Mouse (Mus musculus) induced T-regulatory cell, adult 2 months (primary cell): ENCODE results near the gene Arvcf.

Source experiments
- DNase-seq: peaks from one replicate; pipeline ENCODE4 v3.0.0-alpha.2; 2012; ENCODE audit warnings: low read depth

Gene Arvcf

GRCm38 (mm10) chr16:18347931-18348600 lies at the start of gene Arvcf, which contains the start of gene Tango2:
Gene Arvcf, plus strand, starts transcription at chr16:18348182.
Gene Tango2, minus strand, starts transcription at chr16:18348103.
- peak; percentile 75 for DNase-seq

DNA sequence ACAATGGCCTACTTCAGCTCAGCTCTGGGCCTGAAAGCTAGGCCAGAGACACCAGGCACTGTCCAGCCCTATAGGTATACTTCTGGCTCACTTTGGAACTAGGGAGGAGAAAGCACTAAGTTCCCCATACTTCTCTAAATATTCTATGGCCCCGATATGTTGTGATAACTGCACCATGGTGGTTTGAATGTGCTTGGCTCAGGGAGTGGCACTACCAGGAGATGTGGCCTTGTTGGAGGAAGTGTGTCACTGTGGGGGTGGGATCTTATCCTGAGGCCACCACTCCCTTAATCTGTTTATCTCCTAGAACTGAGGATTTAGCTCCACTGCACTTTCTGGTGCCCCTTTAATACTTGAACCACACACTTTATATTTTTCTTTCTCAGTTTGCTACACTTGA lies 39.8 kb upstream of the Arvcf start:
- no peak for DNase-seq

GRCm38 (mm10) chr16:18318992-18319391 lies 29.0 kb upstream of the Arvcf start:
- no peak for DNase-seq

GRCm38 (mm10) chr16:18321443-18321842 lies 26.5 kb upstream of the Arvcf start:
- no peak for DNase-seq

GRCm38 (mm10) chr16:18323460-18323859 lies 24.5 kb upstream of the Arvcf start:
- no peak for DNase-seq

GRCm38 (mm10) chr16:18324031-18324430 lies 24.0 kb upstream of the Arvcf start:
- no peak for DNase-seq

- DNase-seq, result no peak
Observed at GRCm38 (mm10) chr16:18325741-18326140, 22.2 kb upstream of the Arvcf start.

DNA sequence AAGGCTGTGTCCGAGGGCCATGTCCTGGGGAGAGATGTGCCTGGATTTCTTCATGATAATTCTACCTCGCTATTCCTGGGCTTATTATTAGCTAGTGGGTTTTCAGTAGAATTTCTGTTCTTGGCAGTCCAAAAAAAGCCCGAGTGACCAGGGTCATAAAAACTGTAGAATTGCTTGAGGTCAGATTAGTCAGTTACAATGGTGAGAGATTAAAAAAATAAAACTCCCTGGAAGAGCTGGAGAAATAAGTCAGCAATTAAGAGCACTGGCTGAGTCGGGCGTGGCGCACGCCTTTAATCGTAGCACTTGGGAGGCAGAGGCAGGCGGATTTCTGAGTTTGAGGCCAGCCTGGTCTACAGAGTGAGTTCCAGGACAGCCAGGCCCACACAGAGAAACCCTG lies 20.0 kb upstream of the Arvcf start:
- no peak for DNase-seq

DNA sequence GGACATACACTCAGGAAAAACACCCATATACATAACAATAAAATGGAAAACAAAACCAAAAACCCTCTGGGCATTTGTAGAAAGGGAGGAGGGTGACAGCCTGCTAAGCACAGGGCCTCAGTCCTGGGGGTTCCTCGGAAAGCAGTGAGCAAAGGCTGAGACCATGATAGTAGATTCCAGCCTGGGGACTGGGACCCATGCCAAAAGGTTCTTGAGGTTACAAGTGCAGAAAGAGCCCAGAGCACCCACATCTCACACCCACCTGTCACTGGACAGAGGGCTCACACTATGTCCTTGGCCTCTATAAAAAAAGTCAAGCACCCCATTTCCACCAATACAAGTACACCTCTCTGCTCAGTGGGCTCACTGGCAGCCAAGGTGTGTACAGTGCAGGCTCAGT lies 19.5 kb upstream of the Arvcf start:
- DNase-seq, result no peak

DNA sequence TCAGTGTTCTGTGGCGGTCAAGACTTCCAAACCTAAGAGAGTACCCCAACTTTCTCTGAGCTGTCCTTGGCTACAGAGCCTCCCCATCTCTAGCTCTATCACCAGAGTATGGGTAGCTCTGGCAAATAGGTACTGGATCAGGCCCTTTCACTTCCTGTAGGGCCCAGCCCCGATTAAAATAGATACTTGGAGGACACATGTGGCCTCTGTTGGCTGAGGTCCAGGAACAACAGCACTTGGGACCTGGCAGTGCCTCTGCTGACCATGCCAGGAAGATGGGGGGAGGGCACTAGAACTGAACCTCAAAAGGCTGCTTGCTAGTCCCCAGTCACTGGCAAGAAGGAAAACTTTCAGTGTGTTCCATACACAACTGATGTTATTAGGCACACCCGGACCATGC lies 14.0 kb upstream of the Arvcf start:
- no peak for DNase-seq

DNA sequence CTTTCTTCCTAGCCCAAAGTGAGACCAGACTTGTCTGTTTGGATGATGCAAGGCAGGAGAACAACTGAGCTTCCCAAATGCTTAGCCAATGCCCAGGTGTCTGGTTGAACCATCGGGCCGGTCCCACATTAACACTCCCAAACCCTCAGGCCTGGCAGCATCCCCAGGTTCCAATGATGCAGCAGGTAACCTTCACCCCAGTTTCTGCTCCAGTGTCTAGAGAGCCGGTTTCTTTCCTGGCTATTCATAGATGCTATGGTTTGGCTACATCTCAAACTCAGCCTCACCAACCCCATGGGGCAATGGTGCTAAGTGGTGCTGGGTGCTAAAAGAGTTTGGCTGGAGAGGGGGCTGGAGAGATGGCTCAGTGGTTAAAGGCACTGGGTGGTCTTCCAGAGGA lies 12.0 kb upstream of the Arvcf start:
- no peak for DNase-seq

GRCm38 (mm10) chr16:18337261-18337660 lies 10.7 kb upstream of the Arvcf start:
- no peak for DNase-seq

DNA sequence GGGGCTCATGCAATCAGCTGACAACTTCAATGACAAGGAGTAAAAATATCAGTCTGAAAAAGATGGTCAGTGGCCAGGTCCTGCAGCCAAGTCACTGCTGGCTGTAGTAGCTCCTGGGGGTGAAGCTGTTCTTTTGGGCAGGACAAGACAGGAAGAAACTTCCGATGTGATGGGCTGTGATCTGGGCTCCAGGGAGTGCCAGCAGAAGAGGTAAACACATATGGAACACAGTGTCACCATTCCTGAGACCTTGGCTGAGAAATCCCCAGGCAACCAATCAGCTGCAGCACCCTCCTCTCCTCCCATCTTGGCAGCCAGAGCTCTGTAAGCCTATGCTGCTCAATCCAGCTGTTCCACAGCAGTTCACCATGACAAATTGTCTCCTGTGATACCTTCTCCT lies 8.1 kb upstream of the Arvcf start:
- no peak for DNase-seq

- DNase-seq, result no peak
Observed at GRCm38 (mm10) chr16:18341605-18342004, 6.4 kb upstream of the Arvcf start.

DNA sequence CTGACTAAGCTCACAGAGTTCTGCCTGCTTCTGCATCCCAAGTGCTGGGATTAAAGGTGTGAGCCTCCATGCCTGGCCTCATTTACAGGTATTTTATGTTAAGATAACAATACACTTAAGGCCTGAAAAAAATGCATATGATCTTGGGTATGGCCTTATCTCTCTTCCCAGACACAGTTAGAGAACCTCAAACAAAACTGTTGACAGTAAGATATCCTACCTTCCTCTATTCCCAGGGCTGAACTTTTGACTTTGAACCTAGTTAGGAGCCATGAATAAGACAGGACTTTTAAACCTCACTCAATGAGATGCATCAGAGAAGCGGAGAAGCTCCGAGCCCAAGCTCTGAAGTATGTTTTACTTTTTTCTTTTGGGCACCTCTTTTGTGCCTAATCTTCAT lies 5.9 kb upstream of the Arvcf start:
- DNase-seq, result no peak

DNA sequence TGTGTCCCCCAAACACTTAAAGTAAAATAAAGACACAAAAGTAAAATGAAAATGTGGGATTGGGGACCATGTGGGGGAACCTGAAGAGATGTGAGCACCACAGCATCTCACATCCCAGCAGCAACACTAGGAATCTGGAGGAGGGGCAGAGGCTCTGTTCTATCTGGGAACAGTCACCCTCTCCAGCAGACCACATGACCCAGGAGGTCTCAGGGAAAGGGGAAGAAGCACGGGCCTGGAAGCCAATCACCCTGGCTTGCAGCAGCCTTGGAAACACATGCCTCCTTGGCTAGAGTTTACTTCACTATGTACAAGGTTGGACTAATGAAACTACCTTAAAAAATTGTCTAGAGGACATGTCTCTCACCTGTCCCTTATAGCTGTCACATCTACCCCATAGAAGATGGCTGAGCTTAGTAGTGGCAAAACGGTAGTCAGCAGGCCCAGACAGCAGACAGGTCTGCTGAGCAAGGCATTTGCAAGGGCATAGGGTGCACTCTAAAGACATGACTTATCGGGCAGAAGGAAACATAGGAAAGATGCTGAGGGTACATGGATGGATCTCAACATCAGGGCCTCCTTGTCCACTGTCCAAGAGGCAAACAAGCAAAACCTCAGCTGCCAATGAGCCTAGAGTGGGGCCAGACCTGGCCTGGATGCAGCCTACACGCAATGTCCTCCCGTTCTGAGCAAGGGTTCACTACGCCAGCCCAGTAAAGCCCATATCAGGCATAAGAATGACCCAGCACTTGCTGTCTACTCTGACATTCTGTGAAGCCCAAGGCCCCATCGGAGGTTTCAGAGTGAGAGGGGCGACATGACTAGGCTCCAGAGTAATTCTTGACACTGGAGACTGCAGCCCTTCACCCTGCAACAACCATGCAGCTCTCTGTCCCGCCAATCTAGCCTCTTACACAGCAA lies 5.1 kb upstream of the Arvcf start:
- DNase-seq, result no peak

- peak; percentile 96 for DNase-seq
Observed at GRCm38 (mm10) chr16:18343778-18344177, 4.2 kb upstream of the Arvcf start.

DNA sequence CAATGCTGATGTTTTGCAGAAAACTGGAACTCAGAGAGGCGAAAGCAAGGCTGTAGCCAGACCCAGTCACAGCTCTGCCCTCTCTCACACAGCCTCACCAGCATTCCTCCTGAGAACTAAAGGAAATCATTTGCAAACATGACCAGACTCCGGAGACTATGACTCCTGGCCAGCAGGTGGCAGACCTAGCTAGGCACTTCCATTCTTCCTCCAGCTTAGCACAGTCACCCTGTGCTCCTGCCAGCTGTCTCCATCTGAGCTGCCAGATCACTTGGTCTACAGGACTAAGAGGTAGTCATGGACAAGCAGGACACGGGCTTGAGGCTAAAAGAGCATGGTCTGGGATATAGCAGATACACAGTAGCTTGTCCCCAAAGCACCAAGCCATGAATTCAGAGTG lies 2.7 kb upstream of the Arvcf start:
- peak; percentile 87 for DNase-seq

GRCm38 (mm10) chr16:18348601-18349175 lies 706 bp downstream of the Arvcf start:
- peak; percentile 25 for DNase-seq

DNA sequence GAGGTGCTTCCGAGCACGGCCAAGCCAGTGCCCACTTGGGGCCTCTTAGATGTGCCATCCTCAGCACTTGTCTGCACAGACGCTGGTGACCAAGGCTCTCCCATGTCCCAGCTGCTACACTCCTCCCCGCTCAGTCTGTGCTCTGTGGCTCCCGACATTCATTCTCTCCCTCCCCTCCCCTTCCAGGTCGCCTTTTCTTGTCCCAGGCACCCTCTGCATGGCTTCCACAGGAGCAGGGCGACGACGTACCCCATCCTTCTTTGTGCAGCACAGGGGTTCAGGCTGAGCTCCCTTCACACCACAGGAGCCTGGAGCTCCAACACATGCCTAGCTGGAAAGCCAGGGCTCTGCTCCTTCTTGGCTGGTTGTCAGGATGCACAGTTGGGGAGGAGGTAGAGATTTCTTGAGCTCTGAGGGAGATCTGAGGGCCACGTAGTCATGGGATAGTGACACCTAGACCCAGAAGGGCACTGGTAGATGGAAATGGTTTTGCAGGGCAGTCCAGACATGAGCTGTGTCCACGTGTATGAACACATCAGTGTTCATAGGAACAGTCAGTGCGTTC lies 1.9 kb downstream of the Arvcf start:
- no peak for DNase-seq

- peak; percentile 17 for DNase-seq
Observed at GRCm38 (mm10) chr16:18351313-18352055, 3.5 kb downstream of the Arvcf start.

DNA sequence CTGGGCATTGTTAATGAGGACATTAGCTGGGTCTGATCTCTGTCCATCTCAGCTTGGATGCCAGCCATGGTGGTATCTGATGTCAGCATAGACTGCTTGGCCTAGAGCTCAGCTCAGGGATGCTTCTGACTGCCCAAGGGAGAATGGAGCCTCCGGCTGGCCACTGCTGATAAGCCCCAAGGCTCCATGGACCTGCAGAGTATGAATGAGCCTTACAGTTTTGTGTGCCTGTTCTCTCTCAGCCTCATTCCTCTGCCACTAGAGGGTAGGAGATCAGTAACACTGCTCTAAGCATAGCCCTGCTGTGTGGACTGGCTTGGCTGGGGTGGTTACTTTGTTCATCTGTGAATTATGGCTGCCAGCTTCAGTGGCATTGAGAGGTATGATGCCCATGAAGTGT lies 5.1 kb downstream of the Arvcf start:
- DNase-seq, result no peak
